Mouse (Mus musculus) inflammation-experienced regulatory T-cells, adult 16 weeks (primary cell): ENCODE data around the gene Fam214a. TPM values are rescaled to one million over a fixed set of nuclear protein-coding genes. Genes with fewer than 3 reads are reported as not detected.

Experiments
- polyA plus RNA-seq: library from polyadenylated mRNA; unstranded; fragments of 100-300 nt; shearing (Covaris generic); gene quantifications from one replicate; pipeline ENCODE4 v1.2.1, GENCODE M21; 2017

Gene Fam214a
- 47.1 TPM for polyA plus RNA-seq

DNA sequence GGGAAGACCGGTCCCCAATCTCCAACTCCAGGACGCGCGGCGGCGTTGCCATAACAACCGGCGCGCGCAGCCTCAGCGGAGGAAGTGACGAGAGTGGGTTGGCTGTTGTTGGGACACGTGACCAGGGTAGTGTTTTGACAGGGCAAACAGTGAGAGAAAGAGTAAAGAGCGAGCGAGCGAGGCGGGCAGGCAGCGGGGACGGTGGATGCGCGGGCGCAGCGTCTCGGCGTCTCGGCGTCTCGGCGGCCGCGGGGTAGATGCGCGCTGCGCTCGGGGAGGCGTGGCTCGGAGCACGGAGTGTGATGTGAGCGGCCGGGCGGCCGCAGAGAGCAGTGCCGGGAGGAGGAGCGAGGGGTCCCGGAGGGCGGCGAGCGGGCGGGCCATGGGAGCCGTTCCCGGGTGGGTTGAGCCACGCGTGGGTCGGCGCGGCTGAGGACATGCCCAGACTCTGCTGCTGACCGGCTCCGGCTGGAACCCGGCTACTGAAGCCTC is at the start of gene Fam214a:
TSS of gene Fam214a (plus strand) at position 129 of the 492 bp plus-strand sequence.

GRCm38 (mm10) chr9:75037451-75038356 is 85.0 kb downstream of the Fam214a start, which contains the start of gene Arpp19:
Arpp19 (plus strand) TSS chr9:75037614.

GRCm38 (mm10) chr9:75070457-75071028 is 117.9 kb downstream of the Fam214a start, which contains the start of gene Myo5a:
Myo5a (plus strand) TSS chr9:75071015.

Other genes with a start within 250 kb of the Fam214a start
- not detected for gene Onecut1, start 91.0 kb upstream of the Fam214a start, polyA plus RNA-seq
- 291 TPM for gene Arpp19, start 84.7 kb downstream of the Fam214a start, polyA plus RNA-seq
- 6.6 TPM for gene Myo5a, start 118.1 kb downstream of the Fam214a start, polyA plus RNA-seq